Mouse (Mus musculus): ENCODE measurements around the gene P2rx6.

GRCm38 (mm10) chr16:17575870-17576824 is 14.5 kb downstream of the P2rx6 start:
- TF ChIP-seq POLR2A (IDR thresholded peaks at IDR 0.05; ENCODE audit: insufficient read depth, low read length) = no peak
- no peak for TF ChIP-seq EP300 (IDR thresholded peaks at IDR 0.05; ENCODE audit: insufficient read depth, low read depth, low read length)

Measured in ES-Bruce4 (cell line).